8 mouse cellular contexts compared by ENCODE assay signal in the genomic region with DNA sequence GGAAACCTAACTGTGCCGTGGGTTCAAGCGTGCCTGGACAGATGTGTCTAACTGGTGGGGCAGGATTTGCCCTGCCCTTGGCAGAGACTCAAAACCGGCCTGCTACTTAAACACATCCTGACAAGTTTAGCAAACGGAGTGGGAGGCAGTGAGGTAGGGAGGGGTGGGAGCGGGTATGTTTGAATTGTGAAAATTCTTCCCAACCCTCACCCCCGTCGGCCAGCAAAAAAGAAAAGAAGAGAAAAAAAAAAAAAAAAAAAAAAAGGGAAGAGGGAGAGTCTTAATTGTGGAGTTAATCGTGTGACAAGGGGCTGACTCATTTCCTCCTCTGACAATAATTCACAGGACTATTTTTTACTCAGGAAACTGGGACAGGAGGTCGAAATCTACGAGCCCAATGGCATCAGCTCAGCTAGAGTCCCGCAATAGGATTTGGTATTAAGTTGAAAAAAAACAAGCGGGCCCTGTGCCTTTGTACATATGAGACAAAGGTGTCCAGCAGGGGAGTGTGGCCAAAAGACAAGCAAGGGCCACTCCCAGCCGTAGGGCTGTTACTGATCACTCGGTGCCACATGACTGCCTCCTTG. TPM values are rescaled to one million over a fixed set of nuclear protein-coding genes. Genes with fewer than 3 reads are reported as not detected.
DNase-seq lines count a peak whose midpoint lies in the region; ATAC-seq and TF ChIP-seq lines count a peak whose summit lies in the region.

No protein-coding gene starts in this region.

- 0 out of 2 replicates have a peak, but pooled peaks cover 4% of the 10 kb centered on the region for H3K27me3 ChIP-seq in forebrain, embryonic 14.5 days (replicated peaks; ENCODE audit: control insufficient read depth, insufficient read depth, low read length)
- H3K27me3 ChIP-seq in forebrain, embryonic 16.5 days (replicated peaks; ENCODE audit: control insufficient read depth, insufficient read depth, low read length): 0 out of 2 replicates have a peak, but pooled peaks cover 3% of the 10 kb centered on the region
- peaks cover 4% of the 10 kb centered on the region for H3K27me3 ChIP-seq in intestine, embryonic 14.5 days (replicated peaks; ENCODE audit: control insufficient read depth, insufficient read depth, low read length)
- no peaks in the 10 kb centered on the region for H3K27me3 ChIP-seq in lung, embryonic 14.5 days (ENCODE audit: insufficient read depth, low read length)

- no peak for ATAC-seq in forebrain, embryonic 14.5 days
- ATAC-seq in forebrain, embryonic 16.5 days: no peak
- ATAC-seq in common myeloid progenitor, adult 5-6 weeks (replicated peaks; ENCODE audit: low read depth, poor library complexity, severe bottlenecking): peak; percentile 64
- ATAC-seq in intestine, embryonic 14.5 days (replicated peaks; ENCODE audit: low FRiP score, low TSS enrichment, low read depth): no peak
- peak; percentile 71 for ATAC-seq in lung, embryonic 14.5 days (ENCODE audit: insufficient read depth)

- no peaks in the 10 kb centered on the region for H3K9me3 ChIP-seq in forebrain, embryonic 14.5 days (replicated peaks; ENCODE audit: control insufficient read depth, low read length)
- no peaks in the 10 kb centered on the region for H3K9me3 ChIP-seq in forebrain, embryonic 16.5 days (ENCODE audit: control insufficient read depth, low read length)
- no peaks in the 10 kb centered on the region for H3K9me3 ChIP-seq in intestine, embryonic 14.5 days (ENCODE audit: control insufficient read depth, low read length)
- H3K9me3 ChIP-seq in lung, embryonic 14.5 days (ENCODE audit: low read depth, low read length): no peaks in the 10 kb centered on the region

- no peak overlapping the region for H3K4me3 ChIP-seq in forebrain, embryonic 14.5 days (ENCODE audit: low read depth, low read length)
- H3K4me3 ChIP-seq in forebrain, embryonic 16.5 days (replicated peaks; ENCODE audit: low read length): no peak overlapping the region
- H3K4me3 ChIP-seq in intestine, embryonic 14.5 days (ENCODE audit: low read depth, low read length): no peak overlapping the region
- no peak overlapping the region for H3K4me3 ChIP-seq in lung, embryonic 14.5 days (ENCODE audit: low read depth, low read length)

- 0 out of 2 replicates have a peak overlapping the region, but pooled peaks have one; percentile 13 for H3K9ac ChIP-seq in forebrain, embryonic 14.5 days (ENCODE audit: low read length)
- H3K9ac ChIP-seq in forebrain, embryonic 16.5 days (replicated peaks; ENCODE audit: low read depth, low read length): no peak overlapping the region
- 0 out of 2 replicates have a peak overlapping the region, but pooled peaks have one; percentile 25 for H3K9ac ChIP-seq in intestine, embryonic 14.5 days (ENCODE audit: low read length)
- H3K9ac ChIP-seq in lung, embryonic 14.5 days: 0 out of 2 replicates have a peak overlapping the region, but pooled peaks have one; percentile 17

- no peak overlapping the region for H3K27ac ChIP-seq in forebrain, embryonic 14.5 days (ENCODE audit: low read depth, low read length)
- H3K27ac ChIP-seq in forebrain, embryonic 16.5 days (ENCODE audit: low read length): no peak overlapping the region
- H3K27ac ChIP-seq in intestine, embryonic 14.5 days (ENCODE audit: low read depth): peak overlapping the region; percentile 54; the same call in 1 of the 2 replicates
- peak overlapping the region; percentile 77 for H3K27ac ChIP-seq in lung, embryonic 14.5 days (ENCODE audit: low read depth)

- no peaks in the 10 kb centered on the region for H3K36me3 ChIP-seq in forebrain, embryonic 14.5 days (ENCODE audit: control insufficient read depth, insufficient read depth, low read length)
- H3K36me3 ChIP-seq in forebrain, embryonic 16.5 days (ENCODE audit: control insufficient read depth, insufficient read depth): no peaks in the 10 kb centered on the region
- no peaks in the 10 kb centered on the region for H3K36me3 ChIP-seq in intestine, embryonic 14.5 days (ENCODE audit: control insufficient read depth, insufficient read depth, low read length)
- no peaks in the 10 kb centered on the region for H3K36me3 ChIP-seq in lung, embryonic 14.5 days (ENCODE audit: insufficient read depth)

- peaks cover 13% of the 10 kb centered on the region; the same call in 1 of the 2 replicates for H3K4me1 ChIP-seq in forebrain, embryonic 14.5 days (ENCODE audit: control insufficient read depth, insufficient read depth, low read length)
- H3K4me1 ChIP-seq in forebrain, embryonic 16.5 days (replicated peaks; ENCODE audit: control insufficient read depth, insufficient read depth, low read length): peaks cover 9% of the 10 kb centered on the region
- peaks cover 24% of the 10 kb centered on the region for H3K4me1 ChIP-seq in intestine, embryonic 14.5 days (replicated peaks; ENCODE audit: control insufficient read depth, insufficient read depth, low read length)
- peaks cover 9% of the 10 kb centered on the region; the same call in 1 of the 2 replicates for H3K4me1 ChIP-seq in lung, embryonic 14.5 days (ENCODE audit: insufficient read depth)

- 7% methylated on average over 14 of the region's 14 CpGs for WGBS in forebrain, embryonic 14.5 days
- 6% methylated on average over 14 of the region's 14 CpGs for WGBS in forebrain, embryonic 16.5 days
- 18% methylated on average over 14 of the region's 14 CpGs for WGBS in intestine, embryonic 14.5 days
- WGBS in lung, embryonic 14.5 days: 7% methylated on average over 14 of the region's 14 CpGs

- DNase-seq in forebrain, embryonic 14.5 days (ENCODE audit: low spot score): no peak
- peak; percentile 67 for DNase-seq in intestine, embryonic 14.5 days (ENCODE audit: low spot score)
- peak; percentile 83 for DNase-seq in lung, embryonic 14.5 days
- no peak for DNase-seq in thymus, postnatal 25 days
- DNase-seq in testis, postnatal 10 days (ENCODE audit: low spot score): no peak
- no peak for DNase-seq in cerebellum, adult 18-20 months

- no peak for TF ChIP-seq CTCF in lung, embryonic 14.5 days (IDR thresholded peaks at IDR 0.05; ENCODE audit: low read depth)

- H3K4me2 ChIP-seq in forebrain, embryonic 14.5 days (ENCODE audit: low read length): no peak overlapping the region
- H3K4me2 ChIP-seq in forebrain, embryonic 16.5 days (ENCODE audit: low read length): no peak overlapping the region
- H3K4me2 ChIP-seq in intestine, embryonic 14.5 days (ENCODE audit: low read length): peak overlapping the region; percentile 31
- peak overlapping the region; percentile 40 for H3K4me2 ChIP-seq in lung, embryonic 14.5 days

RNA-seq across cellular contexts. Expression of gene Hnrnpa3, which starts 46.0 kb away (rescaled TPM):
- polyA plus RNA-seq in forebrain, embryonic 14.5 days (2014; fragmentation: Nextera tagmentation; extraction: Ambion mirVana): 182 and 209 TPM in 2 replicates
- 266 TPM in 2 replicates for polyA plus RNA-seq in forebrain, embryonic 16.5 days (2015; fragmentation: Nextera tagmentation; extraction: Ambion mirVana)
- total RNA-seq in common myeloid progenitor, adult 5-6 weeks (2017): 329 and 360 TPM in 2 replicates
- 230 TPM in 2 replicates for polyA plus RNA-seq in intestine, embryonic 14.5 days (2014; fragmentation: Nextera tagmentation; extraction: Ambion mirVana)
- polyA plus RNA-seq in lung, embryonic 14.5 days (2014; fragmentation: Nextera tagmentation; extraction: Ambion mirVana): 302 and 305 TPM in 2 replicates

Comparison
In these comparisons a context has a peak if more than half of its experiments do, and no peak if none do; other contexts are left out.
1. ATAC-seq: peak in common myeloid progenitor, adult 5-6 weeks (single experiment) and lung, embryonic 14.5 days (single experiment); none in forebrain, embryonic 14.5 days (single experiment), forebrain, embryonic 16.5 days (single experiment) and intestine, embryonic 14.5 days (single experiment).
2. DNase-seq: peak in intestine, embryonic 14.5 days (single experiment) and lung, embryonic 14.5 days (single experiment); none in forebrain, embryonic 14.5 days (single experiment), thymus, postnatal 25 days (single experiment), testis, postnatal 10 days (single experiment) and cerebellum, adult 18-20 months (0 of 2).
3. H3K27ac ChIP-seq: peak in intestine, embryonic 14.5 days (single experiment) and lung, embryonic 14.5 days (single experiment); none in forebrain, embryonic 14.5 days (single experiment) and forebrain, embryonic 16.5 days (single experiment).
4. H3K4me2 ChIP-seq: peak in intestine, embryonic 14.5 days (single experiment) and lung, embryonic 14.5 days (single experiment); none in forebrain, embryonic 14.5 days (single experiment) and forebrain, embryonic 16.5 days (single experiment).